Mouse (Mus musculus): ENCODE measurements around the gene Nsun7.
A peak's percentile ranks its signal among the peaks of the same experiment; 100 is the strongest.
"Not testable (repeated sequence)": the region's sequence is repeated elsewhere in the genome, so short reads cannot be mapped to it uniquely, and the experiment has no call there.

Nsun7 gene

GRCm38 (mm10) chr5:66259756-66260448, at the start of gene Nsun7:
Gene Nsun7 (plus strand): TSS chr5:66259897.
- DNase-seq = peak; percentile 44

DNA sequence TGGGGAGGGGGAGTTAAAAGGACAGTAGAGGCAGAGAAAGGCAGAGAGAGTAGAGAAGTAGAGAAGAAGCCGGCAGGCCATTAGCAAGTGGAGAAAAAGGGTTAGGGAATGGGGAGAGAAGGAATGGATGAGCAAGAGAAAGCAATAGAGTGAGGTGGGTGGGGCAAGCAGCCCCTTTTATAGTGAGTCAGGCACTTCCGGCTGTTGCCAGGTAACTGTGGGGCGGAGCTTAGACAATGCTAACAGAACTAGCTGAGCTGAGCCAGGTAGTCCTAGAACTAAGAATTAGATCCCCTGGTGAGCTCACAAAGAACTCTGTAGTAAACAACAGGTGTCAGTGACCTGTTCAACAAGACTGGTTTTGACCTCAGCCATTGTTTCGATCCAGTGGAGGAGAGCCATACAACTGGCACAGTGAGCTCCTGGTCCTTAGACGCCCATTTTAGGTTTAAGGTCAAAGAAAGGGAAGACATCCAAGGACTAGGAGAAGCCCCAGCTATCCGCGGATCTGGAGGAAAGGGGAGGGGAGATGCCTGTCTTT, 45.2 kb upstream of the Nsun7 start:
- no peak for DNase-seq

DNA sequence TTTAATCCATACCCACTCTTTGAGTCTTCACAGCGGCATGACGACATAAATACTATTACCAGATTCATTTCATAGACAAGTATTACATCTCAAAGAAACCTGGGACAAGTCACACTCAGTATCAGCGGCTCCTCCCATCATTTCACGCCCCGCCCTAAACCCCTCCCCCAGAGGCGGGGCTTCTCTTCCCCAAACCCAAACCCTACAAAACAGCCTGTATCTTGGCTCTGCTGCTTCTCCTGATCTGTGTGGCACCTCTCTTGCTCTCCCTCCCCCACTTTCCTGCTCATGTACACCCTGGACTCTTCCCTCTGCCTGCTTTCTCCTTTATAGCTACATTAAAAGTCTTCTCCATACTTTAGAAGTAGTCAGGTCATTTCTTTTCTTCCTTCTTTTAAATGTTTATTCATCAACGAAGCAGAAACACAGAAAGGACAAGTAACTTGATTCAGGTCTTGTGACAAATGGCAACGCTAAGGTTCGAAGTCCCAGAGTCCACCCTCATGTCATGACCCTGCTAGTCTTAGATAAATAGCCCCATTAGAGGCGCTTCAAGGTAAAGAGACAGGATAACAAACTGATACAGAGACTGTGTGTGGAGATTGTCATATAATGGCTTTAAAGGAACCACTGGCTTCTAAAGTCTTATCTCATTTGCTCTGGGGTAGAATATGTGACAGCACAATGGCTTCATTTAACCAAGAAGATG, 44.0 kb upstream of the Nsun7 start:
- peak; percentile 65 for DNase-seq

DNA sequence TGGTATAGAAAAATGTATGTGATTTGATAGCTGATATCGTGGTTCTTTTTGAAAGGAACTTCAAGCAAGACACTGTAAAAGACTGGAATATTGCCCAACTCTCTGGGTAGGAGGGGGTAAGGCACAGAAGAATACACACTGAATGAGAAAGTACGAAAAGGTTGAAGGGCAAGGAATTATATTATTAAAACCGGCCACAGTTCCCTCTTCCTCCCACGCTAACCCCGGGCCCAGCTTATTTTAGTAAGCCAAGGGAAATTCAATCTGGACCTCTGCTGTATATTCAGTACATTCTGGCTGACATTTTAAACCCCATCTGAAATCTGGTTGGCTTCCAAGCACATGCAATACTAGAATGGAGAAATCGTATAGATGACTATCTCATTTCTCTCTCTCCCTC, 40.0 kb upstream of the Nsun7 start:
- DNase-seq = no peak

- DNase-seq = no peak
Observed at GRCm38 (mm10) chr5:66220620-66221019, 39.1 kb upstream of the Nsun7 start.

GRCm38 (mm10) chr5:66222916-66223315, 36.8 kb upstream of the Nsun7 start:
- DNase-seq = no peak

- DNase-seq = no peak
Observed at GRCm38 (mm10) chr5:66226526-66226925, 33.2 kb upstream of the Nsun7 start.

DNA sequence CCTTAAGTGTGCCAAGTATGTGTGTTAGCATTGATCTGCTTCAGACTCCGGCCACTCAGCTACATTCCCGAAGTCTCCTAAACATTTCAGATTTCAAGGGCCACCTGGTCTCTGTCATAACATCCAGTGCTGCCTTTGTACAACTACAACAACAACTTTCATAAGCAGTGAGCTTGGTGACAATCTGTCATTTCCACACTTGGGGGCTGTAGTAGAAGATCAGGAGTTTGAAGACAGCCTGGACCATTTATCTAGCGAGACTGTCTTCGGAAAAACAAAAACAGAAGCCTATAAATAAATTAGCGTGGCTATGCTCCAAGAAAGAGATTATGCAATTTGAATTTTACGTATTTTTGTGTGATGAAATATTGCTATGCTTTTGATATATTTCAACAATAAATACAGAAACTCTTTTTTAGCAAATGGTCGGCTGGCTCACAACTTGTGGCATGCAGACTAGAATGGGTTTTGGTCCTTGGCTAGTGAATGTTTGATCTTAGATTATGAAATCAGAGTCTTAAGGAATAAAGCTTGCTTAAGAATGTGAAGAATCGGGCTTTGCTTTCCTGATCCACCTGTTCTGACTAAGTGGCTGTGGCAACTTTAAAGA, 27.9 kb upstream of the Nsun7 start:
- DNase-seq = no peak

DNA sequence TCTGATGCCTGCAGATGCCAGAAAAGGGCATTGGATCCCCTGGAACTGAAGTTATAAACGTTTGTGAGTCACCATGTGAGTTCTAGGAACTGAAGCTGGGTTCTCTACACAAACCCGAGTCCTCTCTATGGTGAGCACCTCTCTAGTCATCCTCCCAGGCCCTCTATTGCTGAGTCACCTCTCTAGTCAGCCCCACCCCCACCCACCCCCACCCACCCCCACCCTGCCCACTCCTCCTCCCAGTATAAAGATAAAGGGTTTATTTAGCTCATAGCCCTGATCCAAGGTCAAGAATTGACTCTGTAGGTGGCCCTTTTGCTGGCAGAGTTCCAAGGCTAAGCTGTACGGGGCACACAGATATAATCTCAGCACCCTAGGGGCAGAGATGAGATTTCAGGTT, 27.2 kb upstream of the Nsun7 start:
- DNase-seq = peak; percentile 77

DNA sequence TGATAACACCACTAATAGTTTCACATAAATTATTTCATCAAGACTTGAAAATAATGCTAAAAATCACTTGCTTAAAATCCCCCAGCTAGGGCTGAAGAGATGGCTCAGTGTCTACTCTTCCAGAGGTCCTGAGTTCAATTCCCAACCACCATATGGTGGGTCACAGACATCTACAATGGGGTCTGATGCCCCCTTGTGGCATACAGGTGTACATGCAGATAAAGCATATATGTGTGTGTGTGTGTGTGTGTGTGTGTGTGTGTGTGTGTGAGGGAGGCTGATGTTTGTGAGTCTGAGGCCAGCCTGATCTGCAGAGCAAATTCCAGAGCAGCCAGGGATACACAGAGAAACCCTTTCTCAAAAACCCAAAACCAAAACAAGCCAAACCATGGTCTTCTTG, 17.8 kb upstream of the Nsun7 start:
- no peak for DNase-seq

GRCm38 (mm10) chr5:66243467-66243866, 16.2 kb upstream of the Nsun7 start:
- no peak for DNase-seq

- DNase-seq = no peak
Observed at GRCm38 (mm10) chr5:66244043-66244660, 15.5 kb upstream of the Nsun7 start.

GRCm38 (mm10) chr5:66245958-66246497, 13.7 kb upstream of the Nsun7 start:
- no peak for DNase-seq

- DNase-seq = no peak
Observed at GRCm38 (mm10) chr5:66253219-66253618, 6.5 kb upstream of the Nsun7 start.

GRCm38 (mm10) chr5:66255044-66255443, 4.7 kb upstream of the Nsun7 start:
- DNase-seq = no peak

GRCm38 (mm10) chr5:66259000-66259399, 697 bp upstream of the Nsun7 start:
- DNase-seq = no peak

- not testable (repeated sequence) for DNase-seq
Observed at GRCm38 (mm10) chr5:66259431-66259755, 304 bp upstream of the Nsun7 start.

GRCm38 (mm10) chr5:66262475-66262874, 2.8 kb downstream of the Nsun7 start:
- DNase-seq = no peak

DNA sequence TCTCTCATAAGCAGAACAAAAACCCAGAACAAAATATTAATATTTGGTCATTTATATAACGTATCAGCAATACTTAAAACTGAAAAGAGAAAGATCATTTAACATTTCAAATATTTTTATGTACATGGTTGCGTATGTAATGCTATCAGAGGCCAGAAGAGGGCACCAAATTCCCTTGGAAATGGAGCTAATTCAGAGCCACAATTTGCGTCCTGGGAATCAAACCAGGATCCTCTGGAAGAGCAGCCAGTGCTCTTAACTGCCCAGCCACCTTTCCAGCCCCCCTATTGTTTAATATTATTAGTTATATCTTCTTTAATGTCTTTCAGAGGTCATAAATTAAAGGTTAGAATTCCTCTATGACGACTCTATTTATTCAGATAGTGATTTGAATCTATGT, 3.7 kb downstream of the Nsun7 start:
- no peak for DNase-seq

- no peak for DNase-seq
Observed at GRCm38 (mm10) chr5:66269616-66270015, 9.9 kb downstream of the Nsun7 start.

DNA sequence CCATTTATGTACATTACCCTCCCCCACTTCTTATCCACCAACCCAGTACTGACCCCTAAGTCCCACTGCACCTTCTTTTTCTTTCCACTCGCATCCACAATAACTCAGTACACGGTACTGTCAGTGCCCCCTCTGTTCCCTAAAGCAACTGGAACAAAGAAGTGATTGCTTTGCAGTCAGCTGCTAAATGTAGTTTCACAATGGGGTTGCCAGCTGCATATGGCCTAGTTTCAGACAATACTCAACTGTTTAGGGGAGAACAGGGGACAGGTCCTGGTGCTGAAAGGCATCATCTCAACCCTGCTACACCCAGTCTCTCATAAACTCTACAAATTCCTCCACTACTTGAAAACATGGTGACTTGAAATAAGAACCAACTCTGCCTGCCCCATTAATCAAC, 11.4 kb downstream of the Nsun7 start:
- no peak for DNase-seq

DNA sequence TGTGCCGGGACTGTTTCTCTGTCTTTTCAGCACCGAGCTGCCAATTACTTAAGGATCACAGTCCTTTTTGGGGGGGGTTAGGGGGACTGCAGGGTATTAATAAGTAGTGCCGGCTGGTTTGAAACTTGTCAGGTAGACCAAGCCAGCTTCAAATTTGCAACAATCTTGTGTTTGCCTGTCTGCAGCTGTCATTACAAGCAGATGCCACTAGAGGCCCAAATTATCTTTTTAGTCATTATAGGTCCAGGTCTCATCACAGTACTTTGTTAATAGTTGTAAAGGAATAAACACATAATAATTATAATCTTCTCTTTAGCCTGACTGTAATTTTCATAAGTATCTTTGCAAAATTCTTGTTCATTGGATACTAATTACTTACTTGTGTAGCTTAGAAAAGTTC, 14.7 kb downstream of the Nsun7 start:
- no peak for DNase-seq

GRCm38 (mm10) chr5:66279650-66280049, 20.0 kb downstream of the Nsun7 start:
- DNase-seq = no peak
